Mouse (Mus musculus): ENCODE measurements at regions not wholly inside any gene's neighbourhood (a gene's known extent, or its start where the extent isn't known, plus 50 kb on each side); places are given as distances from the start of the nearest gene placed in this dataset.

GRCm38 (mm10) chr5:133788006-133788405 is 311.5 kb upstream of the Castor2 start:
- no peak for TF ChIP-seq CTCF (conservative IDR thresholded peaks at IDR 0.05; ENCODE audit: insufficient read depth, insufficient read length, low read depth, low read length)
- no peak for TF ChIP-seq POLR2A (IDR thresholded peaks at IDR 0.05; ENCODE audit: low read depth, low read length)
